Mouse (Mus musculus) midbrain, embryonic 11.5 days (tissue): ENCODE measurements around the gene Rnf135. TPM values are rescaled to one million over a fixed set of nuclear protein-coding genes. Genes with fewer than 3 reads are reported as not detected.
"Not testable (repeated sequence)": the region's sequence is repeated elsewhere in the genome, so short reads cannot be mapped to it uniquely, and the experiment has no call there.

Experiments
- ATAC-seq: fragments of 200-750 bp; cut with Nextera tagmentation; 2 replicates; pipeline ENCODE4 v1.8.0; 2017; ENCODE audit warnings: moderate TSS enrichment, moderate library complexity; ENCODE audit not compliant: low FRiP score
- DNase-seq: peaks from one replicate; pipeline ENCODE4 v3.0.0; 2015; ENCODE audit warnings: low spot score; ENCODE audit errors: missing footprints
- H3K27ac ChIP-seq: fragments of 300-500 bp; sonication (generic); 2 replicates; pipeline ENCODE4 v1.5.1; 2014; ENCODE audit warnings: low read depth, low read length
- H3K27me3 ChIP-seq: fragments of 300-500 bp; sonication (generic); 2 replicates; pipeline ENCODE4 v1.6.1; 2014; ENCODE audit warnings: mild to moderate bottlenecking, low read length, moderate library complexity, mixed read lengths; ENCODE audit not compliant: control insufficient read depth, insufficient read depth
- H3K36me3 ChIP-seq: fragments of 300-500 bp; sonication (generic); 2 replicates; pipeline ENCODE4 v1.6.1; 2014; ENCODE audit warnings: mild to moderate bottlenecking, low read length, moderate library complexity, mixed read lengths; ENCODE audit not compliant: control insufficient read depth, insufficient read depth
- H3K4me1 ChIP-seq: fragments of 300-500 bp; sonication (generic); 2 replicates; pipeline ENCODE4 v1.6.1; 2014; ENCODE audit warnings: low read length; ENCODE audit not compliant: control insufficient read depth, insufficient read depth
- H3K4me2 ChIP-seq: fragments of 300-500 bp; sonication (generic); 2 replicates; pipeline ENCODE4 v1.6.1; 2014; ENCODE audit warnings: mild to moderate bottlenecking, moderate library complexity
- H3K4me3 ChIP-seq: fragments of 300-500 bp; sonication (generic); 2 replicates; pipeline ENCODE4 v1.5.1; 2014; ENCODE audit warnings: low read depth, low read length
- H3K9ac ChIP-seq: fragments of 300-500 bp; sonication (generic); 2 replicates; pipeline ENCODE4 v1.6.1; 2014; ENCODE audit warnings: low read length
- H3K9me3 ChIP-seq: fragments of 300-500 bp; sonication (generic); 2 replicates; pipeline ENCODE4 v1.6.1; 2016; ENCODE audit warnings: low read length; ENCODE audit not compliant: control insufficient read depth
- WGBS: fragments of 180-500 bp; shearing (Covaris S2); extraction: QIAGEN DNeasy Blood & Tissue Kit; methylation state at CpG from one replicate; pipeline ENCODE4 v1.1.7; 2014; 5-methylcytosine and 5-hydroxymethylcytosine counted together
- polyA plus RNA-seq: library from polyadenylated mRNA; unstranded; fragments of >200 nt; fragmentation: Nextera tagmentation; extraction: Ambion mirVana; gene quantifications from 2 replicates; pipeline ENCODE4 v1.2.1, GENCODE M21; 2014

The Rnf135 gene
- polyA plus RNA-seq, 1 experiment from 2014 or later = 2.1 TPM

DNA sequence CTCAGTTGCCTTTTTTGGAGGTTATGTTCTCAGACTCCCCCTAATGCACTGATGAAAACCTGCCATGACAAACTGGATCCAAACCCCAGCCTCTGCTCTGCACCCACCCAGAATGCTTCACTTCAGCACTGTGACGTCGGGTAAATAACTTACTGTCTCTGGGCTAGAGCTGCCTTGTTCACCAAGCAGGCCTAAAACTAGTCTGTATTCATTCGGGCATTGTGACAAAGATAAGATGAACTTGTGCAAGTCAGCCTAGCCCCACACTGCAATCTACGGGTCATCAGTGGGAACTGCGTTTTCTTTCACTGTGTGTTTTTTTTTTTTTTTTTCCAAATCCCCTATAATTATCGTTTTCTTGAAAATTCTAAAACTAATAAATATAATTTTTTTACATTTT lies 35.9 kb upstream of the Rnf135 start:
- DNase-seq (no peak), ATAC-seq (no peak)
- Histone ChIP-seq H3K4me1 (peaks cover 3% of the 10 kb centered on the region; the same call in 1 of the 2 replicates), H3K36me3 (no peaks in the 10 kb centered on the region), H3K4me2 (no peak overlapping the region), H3K27ac (no peak overlapping the region), H3K4me3 (no peak overlapping the region), H3K9ac (no peak overlapping the region), H3K27me3 (no peaks in the 10 kb centered on the region; the same call in 1 of the 2 replicates), H3K9me3 (no peaks in the 10 kb centered on the region)
- 79% methylated on average over 6 of the region's 6 CpGs for WGBS

DNA sequence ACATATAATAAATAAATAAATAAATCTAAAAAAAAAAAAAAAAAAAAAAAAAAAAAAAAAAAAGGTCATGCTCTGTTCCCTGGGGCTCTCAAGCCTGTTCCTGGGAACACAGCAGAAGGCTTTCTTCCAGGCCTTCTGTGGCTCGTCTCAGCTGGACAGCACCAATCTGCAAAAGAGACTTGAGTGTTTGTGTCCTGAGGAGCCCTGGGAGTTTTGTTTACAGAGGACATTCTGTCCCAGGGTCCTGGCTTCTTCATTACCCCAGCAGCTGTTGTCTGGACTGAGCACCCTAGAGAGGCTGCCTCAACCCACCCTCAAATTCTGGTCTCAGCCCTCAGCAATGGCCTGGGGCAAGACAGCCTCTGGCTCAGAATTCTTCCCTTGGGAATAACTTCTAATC lies 35.3 kb upstream of the Rnf135 start:
- DNase-seq = no peak
- H3K9ac ChIP-seq = no peak overlapping the region
- no peak overlapping the region for H3K4me3 ChIP-seq
- WGBS = 80% methylated on average over 1 of the region's 1 CpGs
- H3K36me3 ChIP-seq = no peaks in the 10 kb centered on the region
- ATAC-seq = no peak
- no peaks in the 10 kb centered on the region for H3K4me1 ChIP-seq
- no peaks in the 10 kb centered on the region for H3K9me3 ChIP-seq
- no peak overlapping the region for H3K27ac ChIP-seq
- peaks cover 2% of the 10 kb centered on the region; the same call in 1 of the 2 replicates for H3K27me3 ChIP-seq
- no peak overlapping the region for H3K4me2 ChIP-seq

DNA sequence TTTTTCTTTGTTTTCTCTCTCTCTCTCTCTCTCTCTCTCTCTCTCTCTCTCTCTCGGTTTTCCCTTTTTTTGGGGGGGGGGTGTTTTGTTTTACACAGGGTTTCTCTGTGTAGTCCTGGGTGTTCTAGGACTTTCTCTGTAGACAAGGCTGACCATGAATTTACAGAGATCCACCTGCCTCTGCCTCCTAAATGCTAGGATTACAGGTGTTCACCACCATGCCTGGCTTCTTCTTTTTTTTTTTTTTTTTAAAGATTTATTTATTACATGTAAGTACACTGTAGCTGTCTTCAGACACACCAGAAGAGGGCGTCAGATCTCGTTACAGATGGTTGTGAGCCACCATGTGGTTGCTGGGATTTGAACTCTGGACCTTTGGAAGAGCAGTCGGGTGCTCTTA lies 34.7 kb upstream of the Rnf135 start:
- not testable (repeated sequence) for H3K27ac ChIP-seq, ATAC-seq, H3K27me3 ChIP-seq, H3K4me3 ChIP-seq, DNase-seq, H3K4me2 ChIP-seq, H3K9ac ChIP-seq, H3K36me3 ChIP-seq, H3K4me1 ChIP-seq, H3K9me3 ChIP-seq
- 67% methylated on average over 2 of the region's 4 CpGs for WGBS

DNA sequence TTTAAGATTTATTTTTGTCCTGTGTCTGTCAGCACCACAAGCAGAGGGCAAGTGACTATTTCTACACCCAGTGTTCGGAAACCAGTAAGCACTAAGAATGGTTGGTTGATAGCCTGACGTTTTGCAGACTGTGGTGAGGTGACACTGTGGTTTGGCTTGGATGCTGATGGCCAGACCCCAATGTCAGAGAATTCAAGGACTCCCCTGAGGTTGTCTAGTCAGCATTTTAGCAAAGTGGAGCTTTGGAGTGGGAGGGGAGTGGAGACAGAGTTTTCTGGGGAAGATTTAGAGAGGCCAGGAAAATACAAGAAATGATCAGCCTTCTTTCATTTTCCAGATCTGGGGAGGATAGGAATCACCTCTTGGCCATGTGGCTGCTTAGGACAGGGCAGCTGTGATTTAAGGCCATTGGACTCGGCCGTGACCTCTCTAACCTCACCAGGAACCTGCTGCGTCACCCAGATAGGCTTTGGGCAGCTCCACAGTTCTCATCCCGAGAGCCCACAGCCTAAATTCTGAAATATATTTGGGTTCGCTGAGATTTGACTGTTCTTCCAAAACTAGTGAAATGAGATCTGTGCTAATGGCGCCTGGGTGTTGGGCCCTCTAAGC lies 34.1 kb upstream of the Rnf135 start:
- Histone ChIP-seq H3K9ac (no peak overlapping the region), H3K4me1 (peaks cover 3% of the 10 kb centered on the region; the same call in 1 of the 2 replicates), H3K27ac (no peak overlapping the region), H3K27me3 (peaks cover 13% of the 10 kb centered on the region), H3K4me3 (no peak overlapping the region), H3K36me3 (no peaks in the 10 kb centered on the region), H3K9me3 (no peaks in the 10 kb centered on the region), H3K4me2 (no peak overlapping the region)
- WGBS = 89% methylated on average over 8 of the region's 8 CpGs
- DNase-seq (no peak), ATAC-seq (no peak)

DNA sequence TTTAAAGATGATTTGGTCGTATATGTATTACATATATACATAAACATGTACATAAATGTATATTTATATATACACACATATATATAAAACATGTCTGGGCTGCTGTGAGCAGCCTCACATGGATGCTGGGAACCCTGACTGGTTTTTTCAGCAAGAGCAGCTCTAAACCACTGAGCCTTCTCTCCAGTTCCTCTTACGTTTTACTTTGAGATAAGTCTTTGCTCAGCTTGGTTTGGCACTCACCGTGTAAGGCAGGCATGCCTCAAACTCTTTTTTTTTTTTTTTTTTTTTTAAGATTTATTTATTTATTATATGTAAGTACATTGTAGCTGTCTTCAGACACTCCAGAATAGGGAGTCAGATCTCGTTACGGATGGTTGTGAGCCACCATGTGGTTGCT lies 33.1 kb upstream of the Rnf135 start:
- no peak for ATAC-seq
- 90% methylated on average over 5 of the region's 5 CpGs for WGBS

DNA sequence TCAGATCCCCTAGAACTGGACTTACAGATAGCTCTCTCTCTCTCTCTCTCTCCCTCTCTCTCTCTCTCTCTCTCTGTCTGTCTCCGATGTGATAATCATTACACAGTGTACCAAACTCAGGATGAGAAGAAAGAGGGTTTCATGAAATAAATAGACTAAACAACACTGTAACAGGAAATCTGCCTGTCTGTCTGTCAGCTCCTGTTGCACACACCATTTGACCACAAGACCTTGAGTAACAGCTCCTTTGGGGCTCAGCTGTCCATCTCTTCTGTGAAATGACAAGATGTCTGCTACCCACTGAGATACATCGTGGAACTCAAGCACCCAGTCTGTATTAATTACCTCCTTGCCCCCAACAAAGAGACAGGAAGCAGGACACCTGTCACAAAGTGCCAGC lies 32.1 kb upstream of the Rnf135 start:
- no peak overlapping the region for H3K4me2 ChIP-seq
- H3K36me3 ChIP-seq = no peaks in the 10 kb centered on the region
- H3K27ac ChIP-seq = no peak overlapping the region
- no peak overlapping the region for H3K4me3 ChIP-seq
- no peak overlapping the region for H3K9ac ChIP-seq
- ATAC-seq = no peak
- WGBS = 77% methylated on average over 2 of the region's 2 CpGs
- no peaks in the 10 kb centered on the region for H3K9me3 ChIP-seq
- H3K4me1 ChIP-seq = peaks cover 3% of the 10 kb centered on the region; the same call in 1 of the 2 replicates
- no peak for DNase-seq
- H3K27me3 ChIP-seq = peaks cover 22% of the 10 kb centered on the region

More for the DNA sequence above, 33.1 kb upstream of the Rnf135 start:
- H3K27me3 ChIP-seq = peaks cover 22% of the 10 kb centered on the region
- H3K9ac ChIP-seq = no peak overlapping the region
- no peaks in the 10 kb centered on the region for H3K9me3 ChIP-seq
- DNase-seq = no peak
- H3K4me3 ChIP-seq = no peak overlapping the region
- no peaks in the 10 kb centered on the region for H3K36me3 ChIP-seq
- no peak overlapping the region for H3K4me2 ChIP-seq
- peaks cover 3% of the 10 kb centered on the region; the same call in 1 of the 2 replicates for H3K4me1 ChIP-seq
- no peak overlapping the region for H3K27ac ChIP-seq

DNA sequence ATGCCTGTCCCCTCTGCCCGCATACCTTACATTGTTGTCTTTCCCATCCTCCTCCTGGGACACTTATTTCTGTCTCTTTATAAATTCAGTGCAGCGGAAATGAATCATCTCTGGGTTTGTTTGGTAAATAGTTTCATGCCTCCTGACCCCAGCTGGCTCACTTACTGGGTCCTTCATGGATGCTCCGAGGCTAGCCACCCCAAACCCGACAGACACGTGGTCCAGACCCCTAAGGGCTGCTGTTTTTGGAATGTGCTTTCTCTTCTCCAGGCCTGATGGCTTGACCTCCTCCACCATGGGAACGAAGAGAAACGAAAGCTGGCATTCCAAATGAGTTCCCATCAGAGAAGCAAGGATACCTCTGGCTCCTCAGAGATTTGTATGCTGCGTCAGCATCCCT lies 31.3 kb upstream of the Rnf135 start:
- no peak overlapping the region for H3K27ac ChIP-seq
- DNase-seq (no peak), ATAC-seq (no peak)
- H3K4me1 ChIP-seq = peaks cover 3% of the 10 kb centered on the region; the same call in 1 of the 2 replicates
- no peak overlapping the region for H3K9ac ChIP-seq
- H3K36me3 ChIP-seq = no peaks in the 10 kb centered on the region
- WGBS = 75% methylated on average over 8 of the region's 8 CpGs
- H3K9me3 ChIP-seq = no peaks in the 10 kb centered on the region
- no peak overlapping the region for H3K4me3 ChIP-seq
- no peak overlapping the region for H3K4me2 ChIP-seq
- H3K27me3 ChIP-seq = peaks cover 22% of the 10 kb centered on the region

DNA sequence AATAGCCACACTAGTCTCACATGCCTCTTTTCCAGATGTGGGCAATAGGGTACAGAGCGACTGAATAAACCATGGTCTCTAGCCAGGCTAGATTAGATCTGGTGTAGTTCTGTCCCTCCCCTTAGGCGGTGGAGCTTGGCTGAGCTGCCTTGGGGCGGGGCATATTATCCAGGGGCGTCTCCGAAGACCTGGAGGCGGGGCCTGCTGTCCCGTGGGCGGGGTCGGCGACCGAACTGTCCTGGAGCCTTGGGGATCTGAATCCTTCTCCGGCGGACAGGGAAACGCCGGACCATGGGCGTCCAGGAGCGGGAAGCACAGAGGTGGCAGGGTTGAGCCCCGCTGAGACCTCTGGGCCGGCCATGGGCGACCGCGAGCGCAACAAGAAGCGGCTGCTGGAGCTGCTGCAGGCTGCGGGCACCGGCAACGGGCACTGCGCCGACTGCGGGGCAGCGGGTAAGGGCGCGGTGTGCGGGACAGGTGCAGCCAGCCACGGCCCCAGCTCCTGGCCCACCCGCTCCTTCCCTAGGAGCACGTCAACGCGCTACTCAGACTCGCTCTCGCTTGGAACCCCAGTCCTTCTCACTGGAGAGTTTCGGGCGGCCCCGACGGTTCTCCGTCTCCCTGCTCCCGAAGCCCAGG lies 29.7 kb upstream of the Rnf135 start, which contains the start of gene Adap2:
Gene Adap2, plus strand, starts transcription at position 249 of the 639 bp plus-strand sequence.
- H3K27ac ChIP-seq = no peak within 1 kb of the TSS
- peak within 1 kb of the TSS; percentile 44 for H3K4me3 ChIP-seq
- peak within 1 kb of the TSS; percentile 53; the same call in 1 of the 2 replicates for H3K9ac ChIP-seq
- peaks cover 22% of the 10 kb centered on the region for H3K27me3 ChIP-seq
- H3K9me3 ChIP-seq = no peaks in the 10 kb centered on the region
- DNase-seq = peak; percentile 96
- 1% methylated on average over 44 of the region's 47 CpGs for WGBS
- ATAC-seq = peak; percentile 76
- no peaks in the 10 kb centered on the region for H3K36me3 ChIP-seq
- peak within 1 kb of the TSS; percentile 68 for H3K4me2 ChIP-seq
- peaks cover 3% of the 10 kb centered on the region; the same call in 1 of the 2 replicates for H3K4me1 ChIP-seq

DNA sequence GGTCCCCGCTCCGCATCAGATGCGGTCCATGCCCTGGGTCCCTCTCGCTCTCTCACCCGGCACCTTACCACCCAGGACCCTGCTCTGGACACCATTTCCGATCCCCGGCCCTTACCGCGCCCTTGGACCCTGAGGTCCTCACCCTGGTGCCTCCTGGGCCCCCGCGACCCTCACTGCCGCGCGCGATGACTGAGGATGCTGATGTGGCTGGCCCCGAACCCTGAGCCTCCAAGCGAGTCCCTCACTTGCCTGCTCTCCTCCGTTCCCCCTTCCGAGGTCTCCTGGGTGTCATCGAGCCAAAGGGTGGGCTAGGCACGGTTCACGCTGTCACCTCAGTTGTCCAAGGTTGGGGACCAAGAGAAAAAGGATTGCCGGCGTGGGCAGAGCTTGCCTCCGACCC lies 29.1 kb upstream of the Rnf135 start:
- peaks cover 3% of the 10 kb centered on the region; the same call in 1 of the 2 replicates for H3K4me1 ChIP-seq
- H3K9ac ChIP-seq = no peak overlapping the region
- WGBS = 30% methylated on average over 25 of the region's 25 CpGs
- H3K9me3 ChIP-seq = no peaks in the 10 kb centered on the region
- DNase-seq = no peak
- no peak overlapping the region for H3K27ac ChIP-seq
- no peaks in the 10 kb centered on the region for H3K36me3 ChIP-seq
- no peak for ATAC-seq
- peaks cover 22% of the 10 kb centered on the region for H3K27me3 ChIP-seq
- H3K4me3 ChIP-seq = peak overlapping the region; percentile 44
- peak overlapping the region; percentile 68 for H3K4me2 ChIP-seq
